Mouse (Mus musculus) thymus, adult 2 months (tissue): ENCODE measurements around the gene Prkg2. TPM values are rescaled to one million over a fixed set of nuclear protein-coding genes. Genes with fewer than 3 reads are reported as not detected.

Source experiments
- DNase-seq: peaks from one replicate; pipeline ENCODE4 v3.0.0; 2021
- H3K27ac ChIP-seq: fragments of 200-500 bp; 2 replicates; pipeline ENCODE4 v1.5.1; 2012; ENCODE audit warnings: low read length, control low read depth; ENCODE audit not compliant: control insufficient read depth, insufficient read depth
- H3K27me3 ChIP-seq: fragments of 200-500 bp; 2 replicates; pipeline ENCODE4 v1.6.1; 2012; ENCODE audit warnings: mild to moderate bottlenecking, low read length, moderate library complexity, mixed read lengths; ENCODE audit not compliant: control insufficient read depth, insufficient read depth
- H3K36me3 ChIP-seq: fragments of 200-500 bp; 2 replicates; pipeline ENCODE4 v1.6.1; 2012; ENCODE audit warnings: mild to moderate bottlenecking, low read length, moderate library complexity; ENCODE audit not compliant: control insufficient read depth, insufficient read depth
- H3K4me1 ChIP-seq: fragments of 200-500 bp; replicated peaks from 2 replicates; pipeline ENCODE4 v1.6.1; 2012; ENCODE audit warnings: low read length; ENCODE audit not compliant: control insufficient read depth, insufficient read depth
- H3K4me3 ChIP-seq: fragments of 200-500 bp; 2 replicates; pipeline ENCODE4 v1.5.1; 2012; ENCODE audit warnings: mild to moderate bottlenecking, low read length, control low read depth, moderate library complexity; ENCODE audit not compliant: control insufficient read depth, insufficient read depth
- CTCF ChIP-seq: fragments of 200-500 bp; IDR thresholded peaks from 2 replicates; pipeline ENCODE4 v1.5.1; 2012; ENCODE audit warnings: mild to moderate bottlenecking, control low read depth, low read length, moderate library complexity, borderline replicate concordance; ENCODE audit not compliant: control insufficient read depth, poor library complexity, insufficient read depth; ENCODE audit errors: extremely low read depth
- POLR2A ChIP-seq: fragments of 200-500 bp; IDR thresholded peaks from 2 replicates; pipeline ENCODE4 v1.6.1; 2012; ENCODE audit warnings: mild to moderate bottlenecking, low read length, control low read depth, moderate library complexity; ENCODE audit not compliant: control insufficient read depth, poor library complexity, insufficient read depth; ENCODE audit errors: extremely low read depth
- WGBS: fragments of 180-500 bp; shearing (Covaris S2); methylation state at CpG from one replicate; pipeline ENCODE4 v1.1.7; 2018; 5-methylcytosine and 5-hydroxymethylcytosine counted together
- polyA plus RNA-seq: library from polyadenylated mRNA; depleted of rRNA; stranded (reverse); fragments of >200 nt; gene quantifications from 2 replicates; pipeline ENCODE4 v1.2.3, GENCODE M21; 2012; rRNA removed

Gene Prkg2
- polyA plus RNA-seq, 1 experiment = 0.15 TPM

GRCm38 (mm10) chr5:98882096-98882495, 155.1 kb downstream of the Prkg2 start:
- Histone ChIP-seq H3K4me3 (no peak overlapping the region), H3K27ac (no peak overlapping the region), H3K36me3 (no peaks in the 10 kb centered on the region), H3K27me3 (no peaks in the 10 kb centered on the region), H3K4me1 (no peaks in the 10 kb centered on the region)
- DNase-seq = no peak
- no peak for TF ChIP-seq CTCF
- TF ChIP-seq POLR2A = no peak
- 78% methylated on average over 3 of the region's 3 CpGs for WGBS

Other genes starting within 250 kb of the Prkg2 start
- gene Bmp3, start 182.9 kb downstream of the Prkg2 start, polyA plus RNA-seq = 1.8 and 1.9 TPM in 2 replicates